Mouse (Mus musculus): ENCODE results near the gene Vps53.

GRCm38 (mm10) chr11:76008162-76008561 is 171.3 kb downstream of the Vps53 start:
- TF ChIP-seq CTCF (conservative IDR thresholded peaks at IDR 0.05; ENCODE audit: low read length): no peak
- no peak for TF ChIP-seq NANOG (IDR thresholded peaks at IDR 0.05; ENCODE audit: borderline replicate concordance, low read length)

All from E14TG2a.4 (cell line).